Mouse (Mus musculus): Measurements from ENCODE around the gene Olfr331. TPM values are rescaled to one million over a fixed set of nuclear protein-coding genes. Genes with fewer than 3 reads are reported as not detected.

The Olfr331 gene
- total RNA-seq (2023): not detected

GRCm38 (mm10) chr11:58502472-58502871 lies at the start of gene Olfr331:
Olfr331 (minus strand) TSS chr11:58502572.

GRCm38 (mm10) chr11:58546322-58546721 lies 44.0 kb upstream of the Olfr331 start, which contains the start of gene Olfr329-ps:
Olfr329-ps (minus strand) TSS chr11:58546422.

GRCm38 (mm10) chr11:58534736-58535135 lies 32.4 kb upstream of the Olfr331 start, which contains the start of gene Olfr330:
Olfr330 (minus strand) TSS chr11:58534836.

GRCm38 (mm10) chr11:58492455-58492854 lies 9.9 kb downstream of the Olfr331 start, which contains the start of gene Olfr332:
Olfr332 (minus strand) TSS chr11:58492555.

GRCm38 (mm10) chr11:58462170-58462569 lies 40.2 kb downstream of the Olfr331 start, which contains the start of gene Olfr30:
Olfr30 (minus strand) TSS chr11:58462270.

GRCm38 (mm10) chr11:58452759-58453158 lies 49.6 kb downstream of the Olfr331 start, which contains the start of gene Lypd9:
Lypd9 (minus strand) TSS chr11:58452923.

Other genes starting within 250 kb of the Olfr331 start
- gene 4930438A08Rik, start 227.8 kb downstream of the Olfr331 start, total RNA-seq (2023): not detected
- 33.3 TPM for gene Zfp692, start 195.5 kb downstream of the Olfr331 start, total RNA-seq (2023)
- 40.5 TPM for gene Zfp672, start 172.2 kb downstream of the Olfr331 start, total RNA-seq (2023)
- 21.3 TPM for gene Sh3bp5l, start 171.8 kb downstream of the Olfr331 start, total RNA-seq (2023)
- gene Lypd8, start 123.5 kb downstream of the Olfr331 start, total RNA-seq (2023): not detected
- not detected for gene 1810065E05Rik, start 81.5 kb downstream of the Olfr331 start, total RNA-seq (2023)
- gene Gm12253, start 70.0 kb downstream of the Olfr331 start, total RNA-seq (2023): not detected
- gene Lypd9, start 49.6 kb downstream of the Olfr331 start, total RNA-seq (2023): not detected
- not detected for gene Olfr30, start 40.3 kb downstream of the Olfr331 start, total RNA-seq (2023)
- not detected for gene Olfr332, start 10.0 kb downstream of the Olfr331 start, total RNA-seq (2023)
- gene Olfr330, start 32.3 kb upstream of the Olfr331 start, total RNA-seq (2023): not detected
- gene Olfr329-ps, start 43.9 kb upstream of the Olfr331 start, total RNA-seq (2023): not detected
- 0.53 TPM for gene Olfr328, start 53.1 kb upstream of the Olfr331 start, total RNA-seq (2023)
- gene Olfr224, start 68.0 kb upstream of the Olfr331 start, total RNA-seq (2023): not detected
- not detected for gene Olfr325, start 75.2 kb upstream of the Olfr331 start, total RNA-seq (2023)
- gene Olfr324, start 92.5 kb upstream of the Olfr331 start, total RNA-seq (2023): not detected
- gene 2210407C18Rik, start 113.5 kb upstream of the Olfr331 start, total RNA-seq (2023): not detected
- not detected for gene Olfr323, start 127.9 kb upstream of the Olfr331 start, total RNA-seq (2023)
- not detected for gene Trim58, start 137.9 kb upstream of the Olfr331 start, total RNA-seq (2023)
- not detected for gene Olfr322, start 156.2 kb upstream of the Olfr331 start, total RNA-seq (2023)
- not detected for gene Olfr320, start 178.5 kb upstream of the Olfr331 start, total RNA-seq (2023)
- not detected for gene Olfr319, start 196.6 kb upstream of the Olfr331 start, total RNA-seq (2023)
- gene Olfr318, start 221.4 kb upstream of the Olfr331 start, total RNA-seq (2023): 0.47 TPM
- not detected for gene Olfr317, start 236.6 kb upstream of the Olfr331 start, total RNA-seq (2023)